25 mouse cellular contexts compared by ENCODE assay signal in genomic region chr16:32511827-32512490, GRCm38 (mm10). TPM values are rescaled to one million over a fixed set of nuclear protein-coding genes. Genes with fewer than 3 reads are reported as not detected.
A peak's percentile ranks its signal among the peaks of the same experiment; 100 is the strongest.
DNase-seq lines count a peak whose midpoint lies in the region; ATAC-seq and TF ChIP-seq lines count a peak whose summit lies in the region.
"Had no signal": no experiment of that assay in that cellular context is flagged by ENCODE, and none has a peak within 500 bp of the region (broad histone marks: within the 10 kb centered on the region; RNA-seq: fewer than 3 reads in every experiment).

No protein-coding gene starts in this region.

- no peaks in the 10 kb centered on the region; the same call in 1 of the 2 replicates for H3K4me1 ChIP-seq in heart, adult 2 months (ENCODE audit: control insufficient read depth, insufficient read depth, low read length)
- H3K4me1 ChIP-seq in midbrain, embryonic 10.5 days: peaks cover 58% of the 10 kb centered on the region
- H3K4me1 ChIP-seq in midbrain, embryonic 16.5 days (ENCODE audit: control insufficient read depth, insufficient read depth, low read length): peaks cover 16% of the 10 kb centered on the region
- H3K4me1 ChIP-seq in stomach, postnatal 0 days (replicated peaks; ENCODE audit: control insufficient read depth, insufficient read depth): no peaks in the 10 kb centered on the region
- peaks cover 11% of the 10 kb centered on the region for H3K4me1 ChIP-seq in kidney, embryonic 15.5 days

- H3K36me3 ChIP-seq in heart, adult 2 months (ENCODE audit: control insufficient read depth, insufficient read depth, low read length): no peaks in the 10 kb centered on the region
- H3K36me3 ChIP-seq in midbrain, embryonic 10.5 days: no peaks in the 10 kb centered on the region
- H3K36me3 ChIP-seq in midbrain, embryonic 16.5 days (ENCODE audit: control insufficient read depth, insufficient read depth, low read length): no peaks in the 10 kb centered on the region
- no peaks in the 10 kb centered on the region for H3K36me3 ChIP-seq in stomach, postnatal 0 days (ENCODE audit: control insufficient read depth, insufficient read depth, low read length)
- no peaks in the 10 kb centered on the region for H3K36me3 ChIP-seq in kidney, embryonic 15.5 days
- H3K36me3 ChIP-seq: G1E; hindbrain, embryonic 13.5 days; intestine, embryonic 15.5 days had no signal

- H3K9ac ChIP-seq in heart, adult 2 months (ENCODE audit: low read depth, low read length): no peak overlapping the region
- H3K9ac ChIP-seq in midbrain, embryonic 16.5 days (ENCODE audit: low read depth, low read length): no peak overlapping the region
- H3K9ac ChIP-seq in stomach, postnatal 0 days (ENCODE audit: low read length): no peak overlapping the region
- no peak overlapping the region for H3K9ac ChIP-seq in kidney, embryonic 15.5 days
- H3K9ac ChIP-seq: hindbrain, embryonic 13.5 days; intestine, embryonic 15.5 days had no signal

- DNase-seq in heart, adult 11 months: peak; percentile 62
- no peak for DNase-seq in heart, adult 2 months
- no peak for DNase-seq in midbrain, embryonic 10.5 days (ENCODE audit: low spot score)
- peak; percentile 89 for DNase-seq in liver
- DNase-seq in stomach, postnatal 0 days (ENCODE audit: low spot score): peak; percentile 28
- DNase-seq: adrenal gland, adult 2 months; cerebellum, adult 9-10 months; embryo, embryonic 11 days; kidney, postnatal 10 days; lung, postnatal 36 days; right cerebral cortex, postnatal 25 days; thymus, postnatal 14 days had no signal

- H3K9me3 ChIP-seq in midbrain, embryonic 10.5 days (replicated peaks): no peaks in the 10 kb centered on the region
- no peaks in the 10 kb centered on the region for H3K9me3 ChIP-seq in midbrain, embryonic 16.5 days (replicated peaks; ENCODE audit: control insufficient read depth, low read length, poor library complexity, severe bottlenecking)
- no peaks in the 10 kb centered on the region for H3K9me3 ChIP-seq in stomach, postnatal 0 days (ENCODE audit: control insufficient read depth, low read length)
- H3K9me3 ChIP-seq in kidney, embryonic 15.5 days (replicated peaks): no peaks in the 10 kb centered on the region
- H3K9me3 ChIP-seq: hindbrain, embryonic 13.5 days; intestine, embryonic 15.5 days had no signal

- no peak overlapping the region for H3K4me3 ChIP-seq in heart, adult 2 months
- H3K4me3 ChIP-seq in midbrain, embryonic 10.5 days: no peak overlapping the region
- H3K4me3 ChIP-seq in midbrain, embryonic 16.5 days (ENCODE audit: low read depth, low read length): no peak overlapping the region
- H3K4me3 ChIP-seq in stomach, postnatal 0 days (ENCODE audit: low read depth, low read length): no peak overlapping the region
- no peak overlapping the region for H3K4me3 ChIP-seq in kidney, embryonic 15.5 days (replicated peaks)
- H3K4me3 ChIP-seq: hindbrain, embryonic 13.5 days; intestine, embryonic 15.5 days had no signal

- H3K4me2 ChIP-seq in midbrain, embryonic 16.5 days (ENCODE audit: low read length): no peak overlapping the region
- no peak overlapping the region for H3K4me2 ChIP-seq in stomach, postnatal 0 days (replicated peaks; ENCODE audit: low read depth)
- H3K4me2 ChIP-seq in kidney, embryonic 15.5 days: no peak overlapping the region
- H3K4me2 ChIP-seq: hindbrain, embryonic 13.5 days; intestine, embryonic 15.5 days; midbrain, embryonic 11.5 days had no signal

- H3K27ac ChIP-seq in heart, adult 2 months: no peak overlapping the region
- H3K27ac ChIP-seq in midbrain, embryonic 10.5 days (replicated peaks): peak overlapping the region; percentile 71
- no peak overlapping the region for H3K27ac ChIP-seq in midbrain, embryonic 16.5 days (ENCODE audit: low read length)
- 0 out of 2 replicates have a peak overlapping the region, but pooled peaks have one; percentile 75 for H3K27ac ChIP-seq in stomach, postnatal 0 days (replicated peaks)
- no peak overlapping the region for H3K27ac ChIP-seq in kidney, embryonic 15.5 days
- H3K27ac ChIP-seq: hindbrain, embryonic 13.5 days; intestine, embryonic 15.5 days had no signal

- intact Hi-C loops in heart, adult 2 months (cut with DNase I): no loop called here

- no peaks in the 10 kb centered on the region; the same call in 1 of the 2 replicates for H3K27me3 ChIP-seq in heart, adult 2 months (ENCODE audit: control insufficient read depth, insufficient read depth, low read length)
- H3K27me3 ChIP-seq in midbrain, embryonic 10.5 days (ENCODE audit: low read depth, poor library complexity, severe bottlenecking): no peaks in the 10 kb centered on the region
- no peaks in the 10 kb centered on the region for H3K27me3 ChIP-seq in midbrain, embryonic 16.5 days (ENCODE audit: control insufficient read depth, insufficient read depth, low read depth, low read length)
- no peaks in the 10 kb centered on the region for H3K27me3 ChIP-seq in stomach, postnatal 0 days (ENCODE audit: control insufficient read depth, insufficient read depth, low read length)
- no peaks in the 10 kb centered on the region for H3K27me3 ChIP-seq in kidney, embryonic 15.5 days
- H3K27me3 ChIP-seq: hindbrain, embryonic 13.5 days; intestine, embryonic 15.5 days had no signal

- no peaks in the 10 kb centered on the region for H3K79me2 ChIP-seq in heart, adult 2 months (replicated peaks; ENCODE audit: control insufficient read depth, insufficient read depth, low read length)

- no peak for TF ChIP-seq POLR2A in heart, adult 2 months (IDR thresholded peaks at IDR 0.05; ENCODE audit: insufficient read depth, low read depth, low read length)

- TF ChIP-seq EP300 in heart, adult 2 months (IDR thresholded peaks at IDR 0.05; ENCODE audit: insufficient read depth, low read depth, low read length): no peak
- TF ChIP-seq EP300 in stomach, postnatal 0 days (optimal IDR thresholded peaks at IDR 0.05): no peak

- ATAC-seq in midbrain, embryonic 16.5 days: no peak
- no peak for ATAC-seq in stomach, postnatal 0 days (ENCODE audit: low FRiP score, low TSS enrichment)
- no peak for ATAC-seq in CD4-positive, CD25-positive, alpha-beta regulatory T cell, adult 4 months
- no peak for ATAC-seq in kidney, embryonic 15.5 days (replicated peaks; ENCODE audit: low FRiP score)
- ATAC-seq: forebrain, embryonic 14.5 days; intestine, embryonic 15.5 days had no signal

- WGBS in heart, adult 2 months: 97% methylated on average over 8 of the region's 8 CpGs
- WGBS in midbrain, embryonic 10.5 days: 91% methylated on average over 8 of the region's 8 CpGs
- 86% methylated on average over 8 of the region's 8 CpGs for WGBS in midbrain, embryonic 16.5 days
- WGBS in stomach, postnatal 0 days: 82% methylated on average over 8 of the region's 8 CpGs
- WGBS in kidney, embryonic 15.5 days: 93% methylated on average over 8 of the region's 8 CpGs

- TF ChIP-seq CTCF in heart, adult 2 months (IDR thresholded peaks at IDR 0.05): no peak
- TF ChIP-seq CTCF in stomach, postnatal 0 days (IDR thresholded peaks at IDR 0.05; ENCODE audit: low read depth): no peak

RNA-seq across cellular contexts. Expression of gene Zdhhc19, which starts 15.9 kb away (rescaled TPM):
- not detected for total RNA-seq in heart, adult 2 months (2021)
- not detected in 2 replicates for polyA plus RNA-seq in heart, adult 2 months (2012; rRNA removed)
- not detected in 2 replicates for polyA plus RNA-seq in midbrain, embryonic 10.5 days (2016; fragmentation: Nextera tagmentation; extraction: Ambion mirVana)
- 0.26 TPM in 1 of 2 replicates, not detected in the other for polyA plus RNA-seq in midbrain, embryonic 16.5 days (2015; fragmentation: Nextera tagmentation; extraction: Ambion mirVana)
- polyA plus RNA-seq in stomach, postnatal 0 days (2015; fragmentation: Nextera tagmentation; extraction: Ambion mirVana): not detected in 2 replicates
- not detected for polyA plus RNA-seq in CD4-positive, CD25-positive, alpha-beta regulatory T cell, adult 4 months (2017; shearing (Covaris generic))
- polyA plus RNA-seq in kidney, embryonic 15.5 days (2015; fragmentation: Nextera tagmentation; extraction: Ambion mirVana): not detected in 2 replicates
- total RNA-seq: adrenal gland, adult 2 months; G1E; granulocyte monocyte progenitor cell, adult 5-6 weeks; left cerebral cortex, postnatal 10 days had no signal
- polyA plus RNA-seq: adrenal gland, adult 2 months; forebrain, embryonic 14.5 days; G1E; heart, embryonic 16.5 days; hindbrain, embryonic 13.5 days; limb, embryonic 14.5 days; midbrain, embryonic 11.5 days; neural tube, embryonic 14.5 days had no signal

RNA-seq across cellular contexts. Expression of gene Slc51a, which starts 24.3 kb away (rescaled TPM):
- total RNA-seq in heart, adult 2 months (2021): under 1 TPM; 0.55 to 0.63 TPM
- 0.64 and 1.1 TPM in 2 replicates for polyA plus RNA-seq in heart, adult 2 months (2012; rRNA removed)
- polyA plus RNA-seq in midbrain, embryonic 10.5 days (2016; fragmentation: Nextera tagmentation; extraction: Ambion mirVana): 0.16 and 0.35 TPM in 2 replicates
- polyA plus RNA-seq in midbrain, embryonic 16.5 days (2015; fragmentation: Nextera tagmentation; extraction: Ambion mirVana): 0.08 TPM in 1 of 2 replicates, not detected in the other
- 2.7 and 3.1 TPM in 2 replicates for polyA plus RNA-seq in stomach, postnatal 0 days (2015; fragmentation: Nextera tagmentation; extraction: Ambion mirVana)
- polyA plus RNA-seq in CD4-positive, CD25-positive, alpha-beta regulatory T cell, adult 4 months (2017; shearing (Covaris generic)): not detected
- polyA plus RNA-seq in kidney, embryonic 15.5 days (2015; fragmentation: Nextera tagmentation; extraction: Ambion mirVana): 2.1 and 2.2 TPM in 2 replicates
- total RNA-seq: left cerebral cortex, postnatal 10 days had no signal
- polyA plus RNA-seq: G1E had no signal

Comparison
In these comparisons a context has a peak if more than half of its experiments do, and no peak if none do; other contexts are left out.
1. DNase-seq: peak in heart, adult 11 months (single experiment), liver (single experiment) and stomach, postnatal 0 days (single experiment); none in heart, adult 2 months (0 of 2) and midbrain, embryonic 10.5 days (single experiment).
2. H3K27ac ChIP-seq: peak in midbrain, embryonic 10.5 days (single experiment) and stomach, postnatal 0 days (single experiment); none in heart, adult 2 months (single experiment), midbrain, embryonic 16.5 days (single experiment) and kidney, embryonic 15.5 days (single experiment).